Mouse (Mus musculus): ENCODE data around the gene Ankrd65. TPM values are rescaled to one million over a fixed set of nuclear protein-coding genes. Genes with fewer than 3 reads are reported as not detected.
"Not testable (repeated sequence)": the region's sequence is repeated elsewhere in the genome, so short reads cannot be mapped to it uniquely, and the experiment has no call there.

Ankrd65 gene
- polyA plus RNA-seq, 1 experiment from 2014 or later: not detected

DNA sequence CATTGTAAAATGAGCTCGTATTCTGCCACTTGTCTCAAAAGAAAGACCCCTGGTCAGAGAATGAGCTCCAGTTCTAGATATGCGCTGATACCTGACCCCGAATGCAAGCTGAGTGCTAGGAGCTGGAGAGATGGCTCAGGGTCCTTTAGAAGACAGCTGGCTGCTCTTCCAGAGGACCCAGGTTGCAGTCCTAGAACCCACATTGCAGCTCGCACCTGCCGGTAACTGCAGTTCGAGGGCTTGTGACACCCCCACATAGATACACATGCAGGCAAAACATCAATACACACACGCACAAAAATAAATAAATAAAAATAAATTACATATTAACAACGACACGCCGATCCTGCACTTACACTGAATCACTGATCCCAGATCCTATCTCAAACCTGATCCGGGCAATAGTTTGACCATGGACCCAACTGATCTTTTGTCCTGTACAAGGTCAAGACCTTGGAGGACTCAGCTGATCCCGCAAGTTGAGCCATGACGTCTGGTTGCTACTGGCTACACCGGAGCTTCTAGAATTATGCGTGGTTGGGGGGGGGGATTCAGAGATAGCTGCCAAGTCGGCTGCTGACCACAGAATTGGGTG lies 6.7 kb upstream of the Ankrd65 start:
- Histone ChIP-seq H3K4me1 (ENCODE audit: control insufficient read depth, insufficient read depth, low read depth, low read length) (peaks cover 4% of the 10 kb centered on the region; the same call in 1 of the 2 replicates), H3K4me3 (ENCODE audit: low read length) (peak overlapping the region; percentile 69), H3K27ac (ENCODE audit: low read depth, low read length) (peak overlapping the region; percentile 89), H3K9ac (ENCODE audit: low read depth, low read length) (peak overlapping the region; percentile 85), H3K36me3 (ENCODE audit: control insufficient read depth, insufficient read depth, low read length) (no peaks in the 10 kb centered on the region), H3K27me3 (replicated peaks; ENCODE audit: control insufficient read depth, insufficient read depth, low read length) (no peaks in the 10 kb centered on the region), H3K4me2 (ENCODE audit: low read length) (peak overlapping the region; percentile 80), H3K9me3 (ENCODE audit: control insufficient read depth, low read length) (no peaks in the 10 kb centered on the region)
- WGBS: 33% methylated on average over 16 of the region's 16 CpGs
- no peak for ATAC-seq

DNA sequence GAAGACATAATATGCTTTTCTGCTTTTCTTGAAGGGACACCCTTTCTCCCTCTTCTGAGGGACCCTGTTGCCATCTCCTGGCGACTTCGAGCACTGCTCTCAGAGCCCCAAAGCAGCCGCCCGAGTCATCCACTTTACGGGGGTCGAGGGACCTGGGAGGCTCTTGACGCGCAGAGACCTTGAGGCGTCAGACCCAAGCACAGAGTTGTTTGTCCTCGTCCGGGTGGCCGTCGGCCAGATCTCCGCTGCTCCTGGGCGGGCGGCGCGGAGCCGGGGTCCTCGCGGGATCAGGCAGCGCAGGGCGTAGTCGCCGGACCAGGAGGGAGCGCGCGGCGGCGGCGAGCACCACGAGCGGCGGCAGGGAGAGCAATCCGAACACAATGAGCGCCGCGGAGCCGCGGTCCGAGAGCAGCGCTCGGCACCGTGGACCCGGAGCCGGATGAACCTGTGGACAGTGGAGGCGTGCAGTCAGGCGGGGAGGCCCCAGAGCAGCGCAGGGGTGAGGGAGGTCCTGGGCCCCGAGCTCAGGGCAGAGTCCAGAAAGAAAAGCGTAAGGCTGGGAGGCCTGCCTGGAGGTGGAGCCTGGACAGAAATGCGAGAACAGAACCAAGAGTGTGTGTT lies 6.0 kb upstream of the Ankrd65 start:
- Histone ChIP-seq H3K4me1 (ENCODE audit: control insufficient read depth, insufficient read depth, low read depth, low read length) (peaks cover 4% of the 10 kb centered on the region; the same call in 1 of the 2 replicates), H3K9me3 (ENCODE audit: control insufficient read depth, low read length) (no peaks in the 10 kb centered on the region), H3K4me2 (ENCODE audit: low read length) (peak overlapping the region; percentile 80), H3K4me3 (ENCODE audit: low read length) (peak overlapping the region; percentile 69), H3K36me3 (ENCODE audit: control insufficient read depth, insufficient read depth, low read length) (no peaks in the 10 kb centered on the region), H3K9ac (ENCODE audit: low read depth, low read length) (peak overlapping the region; percentile 85), H3K27ac (ENCODE audit: low read depth, low read length) (peak overlapping the region; percentile 89), H3K27me3 (replicated peaks; ENCODE audit: control insufficient read depth, insufficient read depth, low read length) (no peaks in the 10 kb centered on the region)
- under 1% methylated on average over 52 of the region's 52 CpGs for WGBS
- ATAC-seq: peak; percentile 92

DNA sequence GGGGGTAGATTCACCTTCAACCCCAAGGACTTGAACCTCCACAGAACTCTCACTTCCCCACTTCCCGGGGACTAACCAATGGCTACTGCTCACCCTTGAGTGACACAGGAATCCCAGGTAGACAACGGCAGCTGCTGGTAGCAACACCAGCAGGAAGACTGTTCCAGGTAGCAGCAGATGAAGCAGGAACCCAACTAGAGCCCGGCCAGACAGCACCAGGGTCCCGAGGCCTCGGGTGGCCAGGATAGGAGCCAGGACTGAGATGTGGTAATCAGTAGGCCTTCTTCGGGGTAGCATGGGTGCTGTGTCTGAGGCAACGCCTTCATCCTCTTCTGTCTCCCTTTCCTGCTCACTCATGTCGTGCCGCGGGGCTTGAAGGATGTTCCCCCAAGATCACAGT lies 5.0 kb upstream of the Ankrd65 start:
- no peak overlapping the region for H3K9ac ChIP-seq (ENCODE audit: low read depth, low read length)
- H3K4me2 ChIP-seq (ENCODE audit: low read length): no peak overlapping the region; the same call in 1 of the 2 replicates
- H3K36me3 ChIP-seq (ENCODE audit: control insufficient read depth, insufficient read depth, low read length): no peaks in the 10 kb centered on the region
- no peak for ATAC-seq
- H3K9me3 ChIP-seq (ENCODE audit: control insufficient read depth, low read length): no peaks in the 10 kb centered on the region
- WGBS: 77% methylated on average over 8 of the region's 10 CpGs
- no peak overlapping the region for H3K4me3 ChIP-seq (ENCODE audit: low read length)
- H3K27me3 ChIP-seq (replicated peaks; ENCODE audit: control insufficient read depth, insufficient read depth, low read length): no peaks in the 10 kb centered on the region
- H3K27ac ChIP-seq (ENCODE audit: low read depth, low read length): no peak overlapping the region
- H3K4me1 ChIP-seq (ENCODE audit: control insufficient read depth, insufficient read depth, low read depth, low read length): peaks cover 4% of the 10 kb centered on the region; the same call in 1 of the 2 replicates

DNA sequence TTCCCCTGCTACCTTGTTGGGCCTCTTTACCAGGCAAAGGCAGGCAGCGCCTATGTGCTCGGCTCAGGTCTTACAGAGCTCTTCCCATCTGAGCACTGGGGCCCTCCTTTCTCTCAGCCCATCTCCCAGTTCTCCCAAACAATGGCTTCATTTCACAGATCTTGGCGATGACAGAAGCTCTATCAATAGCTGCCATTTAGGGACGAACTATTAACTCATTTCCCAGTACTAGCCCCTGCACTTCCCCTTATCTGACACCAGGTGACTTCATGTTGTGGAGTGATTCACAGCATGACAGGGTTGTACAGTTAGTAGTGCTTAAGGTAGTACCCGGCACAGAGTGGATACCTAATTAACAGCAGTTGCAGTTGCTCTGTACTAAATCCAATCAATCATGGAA lies 4.4 kb upstream of the Ankrd65 start, which contains the start of gene Tmem88b:
Gene Tmem88b (minus strand): TSS at position 56 of the 400 bp plus-strand sequence.
- H3K4me1 ChIP-seq (ENCODE audit: control insufficient read depth, insufficient read depth, low read depth, low read length): peaks cover 4% of the 10 kb centered on the region; the same call in 1 of the 2 replicates
- ATAC-seq: no peak
- no peaks in the 10 kb centered on the region for H3K9me3 ChIP-seq (ENCODE audit: control insufficient read depth, low read length)
- peak within 1 kb of the TSS; percentile 89 for H3K27ac ChIP-seq (ENCODE audit: low read depth, low read length)
- H3K36me3 ChIP-seq (ENCODE audit: control insufficient read depth, insufficient read depth, low read length): no peaks in the 10 kb centered on the region
- peak within 1 kb of the TSS; percentile 69 for H3K4me3 ChIP-seq (ENCODE audit: low read length)
- no peaks in the 10 kb centered on the region for H3K27me3 ChIP-seq (replicated peaks; ENCODE audit: control insufficient read depth, insufficient read depth, low read length)
- WGBS: 60% methylated on average over 5 of the region's 5 CpGs
- peak within 1 kb of the TSS; percentile 85; the same call in 1 of the 2 replicates for H3K9ac ChIP-seq (ENCODE audit: low read depth, low read length)
- H3K4me2 ChIP-seq (ENCODE audit: low read length): peak within 1 kb of the TSS; percentile 80

DNA sequence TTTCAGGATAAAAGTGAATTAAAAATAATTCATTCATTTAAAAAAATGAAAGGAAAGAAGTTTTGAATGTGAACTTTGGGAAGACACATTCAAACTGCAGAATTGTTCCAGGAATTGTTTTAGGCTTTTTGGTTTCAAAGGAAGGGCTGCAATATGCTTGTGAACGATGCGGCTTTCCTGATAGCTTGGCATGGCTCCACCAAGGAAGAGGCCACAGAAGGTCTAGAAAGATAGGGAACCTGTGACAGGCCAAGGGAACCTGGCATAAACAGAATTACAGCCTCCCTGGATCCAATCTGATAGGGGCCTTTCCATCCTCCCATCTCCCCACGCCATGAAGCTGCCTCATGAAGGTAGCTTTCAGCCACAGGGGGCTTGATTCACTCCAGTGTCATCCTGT lies 1.9 kb upstream of the Ankrd65 start:
- Histone ChIP-seq H3K4me2 (ENCODE audit: low read length) (no peak overlapping the region), H3K27ac (ENCODE audit: low read depth, low read length) (no peak overlapping the region), H3K36me3 (ENCODE audit: control insufficient read depth, insufficient read depth, low read length) (no peaks in the 10 kb centered on the region), H3K27me3 (replicated peaks; ENCODE audit: control insufficient read depth, insufficient read depth, low read length) (no peaks in the 10 kb centered on the region), H3K9me3 (ENCODE audit: control insufficient read depth, low read length) (no peaks in the 10 kb centered on the region), H3K4me1 (ENCODE audit: control insufficient read depth, insufficient read depth, low read depth, low read length) (peaks cover 4% of the 10 kb centered on the region; the same call in 1 of the 2 replicates), H3K9ac (ENCODE audit: low read depth, low read length) (no peak overlapping the region), H3K4me3 (ENCODE audit: low read length) (no peak overlapping the region)
- WGBS: 84% methylated on average over 3 of the region's 3 CpGs
- ATAC-seq: no peak

DNA sequence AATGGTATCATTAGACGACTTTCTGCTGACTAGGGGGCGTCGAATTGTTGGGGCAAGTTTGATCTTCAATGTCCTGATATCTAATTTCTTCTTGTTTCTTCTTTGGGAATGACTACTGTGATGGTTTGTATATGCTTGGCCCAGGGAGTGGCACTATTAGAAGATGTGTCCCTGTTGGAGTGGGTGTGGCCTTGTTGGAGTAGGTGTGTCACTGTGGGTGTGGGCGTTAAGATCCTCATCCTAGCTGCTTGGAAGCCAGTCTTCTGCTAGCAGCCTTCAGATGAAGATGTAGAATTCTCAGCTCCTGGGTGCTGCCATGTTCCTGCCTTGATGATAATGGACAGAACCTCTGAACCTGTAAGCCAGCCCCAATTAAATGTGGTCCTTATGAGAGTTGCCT lies 1.4 kb upstream of the Ankrd65 start:
- not testable (repeated sequence) for H3K9ac ChIP-seq (ENCODE audit: low read depth, low read length); H3K9me3 ChIP-seq (ENCODE audit: control insufficient read depth, low read length); H3K4me2 ChIP-seq (ENCODE audit: low read length); ATAC-seq; H3K27me3 ChIP-seq (replicated peaks; ENCODE audit: control insufficient read depth, insufficient read depth, low read length); H3K4me3 ChIP-seq (ENCODE audit: low read length); H3K4me1 ChIP-seq (ENCODE audit: control insufficient read depth, insufficient read depth, low read depth, low read length); H3K36me3 ChIP-seq (ENCODE audit: control insufficient read depth, insufficient read depth, low read length); H3K27ac ChIP-seq (ENCODE audit: low read depth, low read length)
- 79% methylated on average over 4 of the region's 4 CpGs for WGBS

DNA sequence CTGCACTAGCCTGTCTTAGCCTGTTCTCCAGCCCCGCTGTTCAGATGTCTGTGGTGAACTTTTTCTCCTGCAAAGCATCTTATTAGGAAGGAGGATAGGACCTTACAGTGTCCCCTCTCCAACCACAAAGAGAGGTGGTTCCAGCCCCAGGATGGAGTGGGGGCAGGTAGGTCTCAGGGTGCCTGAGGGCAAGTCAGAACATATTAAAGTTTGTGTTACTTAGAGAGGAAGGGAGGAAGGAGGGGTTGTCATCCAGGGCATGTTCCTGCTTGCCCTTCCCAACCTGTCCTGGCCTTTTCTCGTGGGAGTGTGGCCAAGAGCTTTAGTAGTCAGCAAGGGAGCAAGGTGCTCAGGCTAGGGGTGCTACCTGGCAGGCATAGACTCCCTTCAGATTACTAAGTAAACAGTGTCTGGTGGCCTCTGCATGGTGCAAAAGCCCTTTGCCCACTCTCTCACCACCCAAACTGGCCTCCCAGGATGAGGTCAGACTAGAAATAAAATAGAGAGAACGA lies 467 bp downstream of the Ankrd65 start:
- Histone ChIP-seq H3K9me3 (ENCODE audit: control insufficient read depth, low read length) (no peaks in the 10 kb centered on the region), H3K27me3 (replicated peaks; ENCODE audit: control insufficient read depth, insufficient read depth, low read length) (no peaks in the 10 kb centered on the region), H3K9ac (ENCODE audit: low read depth, low read length) (no peak overlapping the region), H3K27ac (ENCODE audit: low read depth, low read length) (no peak overlapping the region), H3K4me1 (ENCODE audit: control insufficient read depth, insufficient read depth, low read depth, low read length) (no peaks in the 10 kb centered on the region), H3K4me3 (ENCODE audit: low read length) (no peak overlapping the region), H3K4me2 (ENCODE audit: low read length) (no peak overlapping the region), H3K36me3 (ENCODE audit: control insufficient read depth, insufficient read depth, low read length) (no peaks in the 10 kb centered on the region)
- 67% methylated on average over 3 of the region's 3 CpGs for WGBS
- no peak for ATAC-seq

DNA sequence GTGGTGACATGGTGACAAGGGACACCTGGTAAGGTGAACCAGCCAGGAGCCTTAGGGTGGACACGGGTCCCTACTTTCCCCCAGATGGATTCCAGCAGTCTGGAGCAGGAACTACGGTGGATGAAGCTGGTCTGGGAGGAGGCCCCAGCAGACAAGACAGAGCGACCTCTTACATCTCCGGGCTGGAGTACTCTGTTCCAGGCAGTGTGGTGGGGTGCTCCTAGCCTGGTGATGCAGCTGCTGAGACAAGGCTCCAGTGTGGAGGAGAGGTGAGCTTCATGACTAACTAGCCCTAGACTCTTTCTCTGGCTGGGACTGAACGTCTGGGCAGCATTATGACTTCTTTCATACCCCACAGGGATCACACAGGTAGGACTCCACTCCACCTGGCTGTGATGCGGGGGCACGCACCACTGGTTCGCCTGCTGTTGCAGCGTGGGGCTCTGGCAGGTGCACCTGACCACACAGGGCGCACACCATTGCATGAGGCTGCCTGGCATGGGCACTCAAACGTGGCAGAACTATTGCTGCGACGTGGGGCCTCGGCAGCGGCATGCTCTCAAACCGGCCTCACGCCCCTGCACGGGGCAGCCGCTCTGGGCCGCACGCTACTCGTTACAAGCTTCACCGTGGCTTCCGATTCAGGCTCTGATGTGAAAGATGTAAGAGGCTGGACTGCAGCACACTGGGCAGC lies 1.1 kb downstream of the Ankrd65 start:
- 78% methylated on average over 24 of the region's 24 CpGs for WGBS

DNA sequence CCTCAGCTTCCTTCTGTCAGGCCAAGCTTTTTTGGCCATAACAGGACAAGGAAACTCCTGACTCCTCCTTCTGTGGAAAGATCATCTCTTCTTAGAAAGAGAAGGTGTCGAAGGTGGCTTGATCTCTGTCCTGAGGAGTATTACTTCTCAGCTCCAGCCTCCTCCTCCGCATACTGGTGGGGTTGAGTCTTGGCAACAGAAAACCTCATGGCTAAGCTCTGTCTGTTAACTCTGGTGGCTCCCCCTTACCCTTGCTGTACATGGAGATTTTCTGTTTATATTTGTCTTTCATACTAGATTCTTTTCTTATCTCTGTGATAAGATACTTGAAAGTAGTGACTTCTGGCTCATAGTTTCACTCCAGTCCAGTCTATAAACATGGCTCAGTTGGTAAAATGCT lies 3.5 kb downstream of the Ankrd65 start:
- ATAC-seq: no peak
- Histone ChIP-seq H3K27me3 (replicated peaks; ENCODE audit: control insufficient read depth, insufficient read depth, low read length) (no peaks in the 10 kb centered on the region; the same call in 1 of the 2 replicates), H3K36me3 (ENCODE audit: control insufficient read depth, insufficient read depth, low read length) (no peaks in the 10 kb centered on the region), H3K4me1 (ENCODE audit: control insufficient read depth, insufficient read depth, low read depth, low read length) (no peaks in the 10 kb centered on the region), H3K4me2 (ENCODE audit: low read length) (no peak overlapping the region), H3K9ac (ENCODE audit: low read depth, low read length) (no peak overlapping the region), H3K27ac (ENCODE audit: low read depth, low read length) (no peak overlapping the region), H3K4me3 (ENCODE audit: low read length) (no peak overlapping the region), H3K9me3 (ENCODE audit: control insufficient read depth, low read length) (no peaks in the 10 kb centered on the region)
- 85% methylated on average over 2 of the region's 2 CpGs for WGBS

More for the DNA sequence above, 1.1 kb downstream of the Ankrd65 start:
- no peaks in the 10 kb centered on the region for H3K36me3 ChIP-seq (ENCODE audit: control insufficient read depth, insufficient read depth, low read length)
- no peak for ATAC-seq
- H3K9me3 ChIP-seq (ENCODE audit: control insufficient read depth, low read length): no peaks in the 10 kb centered on the region
- H3K27me3 ChIP-seq (replicated peaks; ENCODE audit: control insufficient read depth, insufficient read depth, low read length): no peaks in the 10 kb centered on the region
- no peak overlapping the region for H3K4me3 ChIP-seq (ENCODE audit: low read length)
- H3K4me1 ChIP-seq (ENCODE audit: control insufficient read depth, insufficient read depth, low read depth, low read length): no peaks in the 10 kb centered on the region
- H3K9ac ChIP-seq (ENCODE audit: low read depth, low read length): no peak overlapping the region
- no peak overlapping the region for H3K4me2 ChIP-seq (ENCODE audit: low read length)
- H3K27ac ChIP-seq (ENCODE audit: low read depth, low read length): no peak overlapping the region

Data from hindbrain, embryonic 16.5 days (tissue).